Mouse (Mus musculus) erythroblast, adult 5-6 weeks (primary cell): ENCODE results near the gene Rslcan18. TPM values are rescaled to one million over a fixed set of nuclear protein-coding genes. Genes with fewer than 3 reads are reported as not detected.
"Not testable (repeated sequence)": the region's sequence is repeated elsewhere in the genome, so short reads cannot be mapped to it uniquely, and the experiment has no call there.

Experiments
- ATAC-seq: replicated peaks from 2 replicates; pipeline ENCODE4 v1.8.0; 2016; ENCODE audit warnings: moderate number of reproducible peaks, mild to moderate bottlenecking, moderate TSS enrichment, inconsistent platforms; ENCODE audit not compliant: poor library complexity, low FRiP score, severe bottlenecking
- total RNA-seq, 2 experiments: library from RNA; stranded (forward) in 1 of 2; stranded (reverse) in 1 of 2; fragments of 150-400 nt in 1 of 2; fragments of 200-764, 138-1000 nt in 1 of 2; gene quantifications; 2 replicates each; pipeline versions ENCODE4 v1.2.3 to v1.2.4; 2015 to 2017; ENCODE audit warnings: low replicate concordance in 2 of 2

Rslcan18 gene
- total RNA-seq (2015; ENCODE audit: low replicate concordance) (0.42 and 0.96 TPM in 2 replicates), total RNA-seq (2017; ENCODE audit: low replicate concordance) (0.51 TPM in 1 of 2 replicates, not detected in the other)

- ATAC-seq = not testable (repeated sequence)
Observed at GRCm38 (mm10) chr13:67116163-67116562, at the start of gene Rslcan18. Rslcan18 (minus strand) TSS chr13:67116263.

GRCm38 (mm10) chr13:67128038-67128721 lies 12.1 kb upstream of the Rslcan18 start:
- ATAC-seq = peak; percentile 62

- ATAC-seq = not testable (repeated sequence)
Observed at GRCm38 (mm10) chr13:67127507-67127906, 11.4 kb upstream of the Rslcan18 start.

GRCm38 (mm10) chr13:67124460-67124859 lies 8.4 kb upstream of the Rslcan18 start:
- ATAC-seq = no peak

- ATAC-seq = not testable (repeated sequence)
Observed at GRCm38 (mm10) chr13:67121360-67121759, 5.3 kb upstream of the Rslcan18 start, which contains the start of gene Zfp759. Zfp759 (plus strand) TSS chr13:67121660.

GRCm38 (mm10) chr13:67113287-67113686 lies 2.8 kb downstream of the Rslcan18 start:
- no peak for ATAC-seq

- no peak for ATAC-seq
Observed at GRCm38 (mm10) chr13:67112096-67112495, 4.0 kb downstream of the Rslcan18 start.

- ATAC-seq = peak; percentile 66
Observed at GRCm38 (mm10) chr13:67108821-67109206, 7.2 kb downstream of the Rslcan18 start.

GRCm38 (mm10) chr13:67108194-67108820 lies 7.8 kb downstream of the Rslcan18 start, which contains the start of gene Gm28557:
Gm28557 (minus strand) TSS chr13:67108604.
- ATAC-seq = peak; percentile 99

- peak; percentile 12 for ATAC-seq
Observed at GRCm38 (mm10) chr13:67107681-67108080, 8.4 kb downstream of the Rslcan18 start.

GRCm38 (mm10) chr13:67097876-67098275 lies 18.2 kb downstream of the Rslcan18 start, which contains the start of gene Zfp708:
Zfp708 (minus strand) TSS chr13:67097976.
- no peak for ATAC-seq

- no peak for ATAC-seq
Observed at GRCm38 (mm10) chr13:67090154-67090553, 25.9 kb downstream of the Rslcan18 start.

- ATAC-seq = no peak
Observed at GRCm38 (mm10) chr13:67081946-67082345, 34.1 kb downstream of the Rslcan18 start.

- ATAC-seq = peak; percentile 97
Observed at GRCm38 (mm10) chr13:67081142-67081713, 34.8 kb downstream of the Rslcan18 start.

- no peak for ATAC-seq
Observed at GRCm38 (mm10) chr13:67077244-67077643, 38.8 kb downstream of the Rslcan18 start.

GRCm38 (mm10) chr13:67072786-67073185 lies 43.3 kb downstream of the Rslcan18 start:
- ATAC-seq = no peak

- ATAC-seq = no peak
Observed at GRCm38 (mm10) chr13:67065386-67065785, 50.7 kb downstream of the Rslcan18 start.

GRCm38 (mm10) chr13:67062427-67062826 lies 53.6 kb downstream of the Rslcan18 start:
- no peak for ATAC-seq

- ATAC-seq = peak; percentile 100
Observed at GRCm38 (mm10) chr13:67060786-67061358, 55.2 kb downstream of the Rslcan18 start, which contains the start of gene Zfp712. Zfp712 (minus strand) TSS chr13:67061170.

GRCm38 (mm10) chr13:67060161-67060785 lies 55.8 kb downstream of the Rslcan18 start:
- ATAC-seq = peak; percentile 14
